Mouse (Mus musculus): ENCODE measurements around the gene Tsc22d3.
A peak's percentile ranks its signal among the peaks of the same experiment; 100 is the strongest.

Tsc22d3 gene

DNA sequence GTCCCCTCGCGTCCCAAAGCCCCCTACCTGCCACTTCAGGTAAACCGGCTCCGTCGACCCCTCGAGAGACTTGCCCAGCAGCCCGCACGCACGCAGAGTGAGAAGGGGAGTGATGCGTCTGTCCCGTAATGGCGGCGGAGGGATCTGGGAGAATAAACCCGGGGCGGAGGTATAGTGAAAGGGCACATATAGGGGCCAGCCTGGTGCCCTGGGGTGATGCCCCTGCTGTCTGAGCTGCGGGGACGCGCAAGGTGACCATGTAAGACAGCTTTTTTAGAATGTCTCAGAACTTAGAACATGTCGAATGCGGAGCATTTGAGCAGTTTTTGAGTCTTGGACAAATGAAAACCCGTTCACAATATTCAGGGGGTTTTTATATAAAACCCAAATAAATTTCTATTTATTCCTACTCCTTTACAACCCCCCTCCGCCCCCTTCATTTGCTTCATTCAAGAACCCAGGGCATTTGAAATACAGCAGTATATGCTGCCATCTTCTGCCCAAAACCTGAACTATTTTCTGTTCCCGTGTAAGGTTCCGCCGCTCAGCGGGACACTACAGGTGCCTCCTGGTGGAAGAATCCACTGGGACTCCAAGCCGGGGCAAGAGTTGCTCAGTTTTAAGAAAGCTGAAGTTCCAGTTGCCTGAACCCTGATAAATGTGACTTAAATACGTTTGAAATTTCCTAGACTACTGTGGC, at the start of gene Tsc22d3:
Gene Tsc22d3, minus strand, starts transcription at position 250 of the 700 bp plus-strand sequence.
- DNase-seq (ENCODE audit: low spot score in 2 of 2) = peak; percentile 49 to 51

GRCm38 (mm10) chrX:140639592-140639991, 39.1 kb upstream of the Tsc22d3 start:
- no peak for DNase-seq (ENCODE audit: low spot score in 2 of 2)

GRCm38 (mm10) chrX:140638028-140638427, 37.6 kb upstream of the Tsc22d3 start:
- DNase-seq (ENCODE audit: low spot score in 2 of 2) = no peak

GRCm38 (mm10) chrX:140624875-140625594, 24.6 kb upstream of the Tsc22d3 start:
- DNase-seq (ENCODE audit: low spot score in 2 of 2) = no peak

DNA sequence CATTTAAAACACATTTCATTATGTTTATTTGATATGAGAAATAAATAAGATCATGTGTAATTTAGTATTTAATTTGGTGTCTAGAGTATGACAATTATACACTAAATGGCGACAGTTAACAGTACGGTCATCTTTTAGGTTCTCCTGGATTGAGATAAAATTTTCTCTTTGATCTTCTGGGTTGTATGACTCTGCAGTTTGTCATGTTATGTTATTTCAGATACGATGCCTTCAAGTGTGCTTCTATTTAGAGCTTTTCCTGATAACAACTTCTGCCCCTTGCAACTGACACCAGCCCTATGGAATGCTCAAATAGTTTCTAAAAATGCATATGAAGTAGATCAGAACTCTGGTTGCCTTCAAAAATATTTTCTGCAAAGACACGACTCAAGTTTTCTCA, 9.5 kb upstream of the Tsc22d3 start:
- DNase-seq (ENCODE audit: low spot score in 2 of 2) = no peak

DNA sequence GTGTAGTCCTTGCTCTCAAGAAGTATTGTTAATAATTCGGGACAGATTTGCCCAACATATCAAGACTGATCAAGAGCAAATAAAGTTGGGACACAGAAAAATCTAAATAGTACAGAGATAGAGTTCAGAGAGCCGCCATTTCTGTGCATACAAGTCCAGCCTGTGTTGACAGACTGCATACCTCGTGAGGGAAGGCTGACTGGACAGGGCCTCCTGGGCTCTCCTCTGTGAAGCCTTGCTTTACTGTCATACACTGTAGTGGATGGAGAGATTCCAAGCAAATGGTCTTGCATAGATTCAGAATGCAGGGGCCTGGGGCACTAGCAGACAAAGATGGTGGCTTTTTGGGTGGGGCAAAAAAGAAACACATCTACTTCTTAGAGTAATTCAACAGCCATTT, 1.4 kb upstream of the Tsc22d3 start:
- no peak for DNase-seq (ENCODE audit: low spot score in 2 of 2)

GRCm38 (mm10) chrX:140601311-140601710, 852 bp upstream of the Tsc22d3 start:
- no peak for DNase-seq (ENCODE audit: low spot score in 2 of 2)

GRCm38 (mm10) chrX:140599561-140600409, 674 bp downstream of the Tsc22d3 start:
- no peak for DNase-seq (ENCODE audit: low spot score in 2 of 2)

- peak; percentile 18 to 61 for DNase-seq (ENCODE audit: low spot score in 2 of 2)
Observed at GRCm38 (mm10) chrX:140598850-140599560, 1.5 kb downstream of the Tsc22d3 start.

- no peak for DNase-seq (ENCODE audit: low spot score in 2 of 2)
Observed at GRCm38 (mm10) chrX:140598194-140598849, 2.1 kb downstream of the Tsc22d3 start.

DNA sequence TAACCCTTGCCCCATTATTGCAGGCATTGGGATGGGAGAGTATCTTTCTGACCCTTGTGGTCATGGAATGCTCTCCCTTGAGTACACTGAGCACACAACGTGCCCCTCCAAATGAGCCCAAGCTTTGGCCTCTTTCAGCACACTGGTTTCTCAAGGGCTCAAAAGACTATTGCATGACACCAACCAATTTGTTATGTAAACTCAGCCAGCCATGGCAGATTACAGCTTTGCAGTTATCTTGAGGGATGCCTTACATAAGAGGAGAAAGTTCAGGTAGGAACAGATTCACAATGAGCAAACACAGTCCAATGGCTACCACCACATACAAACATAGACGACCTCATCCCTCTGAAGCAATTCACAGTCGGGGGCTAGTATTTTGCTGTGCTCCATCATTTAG, 9.3 kb downstream of the Tsc22d3 start:
- DNase-seq (ENCODE audit: low spot score in 2 of 2) = no peak

DNA sequence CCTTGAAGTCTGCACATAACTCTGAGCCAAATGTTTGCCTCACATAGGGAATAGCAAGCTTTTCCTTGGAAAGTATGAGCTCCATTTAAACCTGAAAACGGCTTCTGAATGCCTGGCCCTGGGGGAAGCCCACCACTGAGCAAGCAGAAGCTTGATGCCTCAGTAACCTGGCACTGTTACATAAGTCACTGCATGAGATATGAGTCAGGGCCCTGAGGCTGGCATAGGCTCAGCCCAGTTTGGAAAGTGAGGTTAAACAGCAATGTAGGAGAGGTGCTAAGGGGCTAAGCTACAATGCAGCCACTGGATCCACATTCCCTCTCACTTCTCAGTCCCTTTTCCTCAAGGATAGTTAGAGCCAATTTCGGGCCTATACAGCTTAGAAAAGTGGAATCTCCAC, 10.3 kb downstream of the Tsc22d3 start:
- DNase-seq (ENCODE audit: low spot score in 2 of 2) = no peak

DNA sequence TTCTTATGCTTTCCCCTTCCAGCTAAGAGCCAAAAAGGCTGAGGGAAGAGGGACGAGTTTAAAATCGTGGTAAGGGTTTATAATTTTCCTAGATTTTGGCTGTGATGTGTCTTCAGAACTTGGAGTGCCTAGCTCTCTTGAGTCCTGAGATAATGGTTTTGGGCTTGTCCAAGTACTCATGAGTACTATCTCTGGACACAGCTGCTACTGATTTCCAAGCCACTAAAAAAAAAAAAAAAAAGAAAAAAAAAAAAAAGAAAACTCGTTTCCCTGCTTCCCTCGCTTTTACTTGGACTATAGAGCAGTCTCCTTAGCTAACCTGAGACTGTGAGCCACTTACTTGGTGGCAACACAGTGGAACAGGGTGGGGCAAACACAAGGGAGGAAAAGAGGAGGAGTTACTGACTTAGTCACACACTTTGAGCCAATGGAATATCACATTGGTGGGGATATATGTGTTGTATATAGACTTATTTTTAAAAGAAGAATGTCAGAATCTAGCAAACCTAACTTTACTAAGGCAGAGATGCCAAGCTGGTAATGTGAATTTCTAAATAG, 11.2 kb downstream of the Tsc22d3 start:
- DNase-seq (ENCODE audit: low spot score in 2 of 2) = no peak

GRCm38 (mm10) chrX:140588534-140588933, 11.9 kb downstream of the Tsc22d3 start:
- DNase-seq (ENCODE audit: low spot score in 2 of 2) = no peak

- no peak for DNase-seq (ENCODE audit: low spot score in 2 of 2)
Observed at GRCm38 (mm10) chrX:140580416-140580815, 20.0 kb downstream of the Tsc22d3 start.

DNA sequence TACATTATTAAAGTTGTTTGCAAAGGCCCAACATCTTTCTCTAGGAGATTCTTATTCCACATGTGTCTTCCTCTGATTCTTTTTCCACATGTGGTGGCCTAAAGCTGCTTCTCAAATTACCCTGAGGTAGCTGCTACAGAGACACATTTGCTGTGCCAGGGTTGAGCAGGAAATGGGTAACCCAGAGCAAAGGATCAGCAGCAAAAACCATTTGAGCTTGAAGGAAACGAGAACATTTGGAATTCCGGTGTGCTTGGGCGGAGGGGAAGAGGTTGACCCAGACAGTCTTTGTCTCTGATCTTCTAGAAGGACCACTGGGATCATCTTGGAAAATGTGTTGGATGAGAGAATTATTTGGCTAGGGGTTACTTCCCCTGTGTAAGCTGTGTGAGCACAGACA, 24.8 kb downstream of the Tsc22d3 start:
- DNase-seq (ENCODE audit: low spot score in 2 of 2) = no peak

DNA sequence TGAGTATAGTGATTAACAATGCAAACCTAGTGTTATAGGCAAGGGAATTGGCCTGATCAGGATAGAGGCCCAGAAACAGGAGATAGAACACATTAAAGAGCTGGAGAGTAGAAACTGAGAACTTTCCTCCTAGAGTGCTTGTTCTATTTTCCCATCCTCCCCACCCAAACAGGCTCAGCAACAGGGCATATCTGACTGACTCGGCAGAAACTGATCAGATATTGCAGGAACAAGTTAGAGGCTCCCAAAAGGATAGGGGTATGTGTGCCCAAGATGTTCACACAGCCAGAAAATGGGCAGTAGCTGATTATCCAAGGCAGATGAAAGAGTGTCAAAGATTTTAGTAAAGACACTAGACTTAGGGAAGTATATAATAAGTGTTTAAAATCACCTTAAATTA, 25.3 kb downstream of the Tsc22d3 start:
- no peak for DNase-seq (ENCODE audit: low spot score in 2 of 2)

DNA sequence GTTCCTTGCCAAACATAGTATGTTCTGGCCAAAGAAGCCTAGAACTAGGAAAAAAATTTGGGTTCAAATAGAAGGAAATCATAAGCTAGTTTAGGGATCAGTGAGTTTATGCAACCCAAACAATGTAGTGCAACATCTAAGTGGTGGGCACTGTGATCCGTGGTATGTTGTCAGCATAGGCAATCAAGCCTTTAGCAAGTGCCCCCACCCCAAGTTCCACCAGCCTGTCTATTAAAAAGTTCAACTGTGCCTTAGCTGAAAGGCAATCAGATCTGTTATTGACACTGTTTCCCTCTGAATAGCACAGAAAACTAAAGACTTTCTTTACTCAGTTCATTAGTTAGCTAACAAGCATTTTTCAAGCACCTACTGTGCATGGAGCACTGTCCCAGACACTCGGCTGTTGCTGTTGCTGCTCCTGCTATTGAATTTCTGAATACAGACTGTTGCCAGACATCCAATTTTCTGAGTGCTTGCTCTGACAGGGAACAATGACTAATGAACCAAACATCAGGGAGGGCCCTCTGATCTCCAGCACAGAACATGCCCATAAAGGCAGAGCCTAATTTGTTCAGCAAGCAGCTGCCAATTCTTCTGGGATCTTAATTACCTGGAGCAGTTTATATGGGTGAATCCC, 27.6 kb downstream of the Tsc22d3 start:
- no peak for DNase-seq (ENCODE audit: low spot score in 2 of 2)

- no peak for DNase-seq (ENCODE audit: low spot score in 2 of 2)
Observed at GRCm38 (mm10) chrX:140569595-140569994, 30.9 kb downstream of the Tsc22d3 start.

GRCm38 (mm10) chrX:140567711-140568407, 32.6 kb downstream of the Tsc22d3 start:
- peak in 1 of 2 experiments; percentile 43 for DNase-seq (ENCODE audit: low spot score in 2 of 2)
